Mouse (Mus musculus) embryo, embryonic 10 days (tissue): ENCODE measurements around the gene Pramel4.
"Not testable (repeated sequence)": the region's sequence is repeated elsewhere in the genome, so short reads cannot be mapped to it uniquely, and the experiment has no call there.

Experiments
- DNase-seq: peaks from one replicate; pipeline ENCODE4 v3.0.0-alpha.2; 2015; ENCODE audit warnings: low spot score

Gene Pramel4

DNA sequence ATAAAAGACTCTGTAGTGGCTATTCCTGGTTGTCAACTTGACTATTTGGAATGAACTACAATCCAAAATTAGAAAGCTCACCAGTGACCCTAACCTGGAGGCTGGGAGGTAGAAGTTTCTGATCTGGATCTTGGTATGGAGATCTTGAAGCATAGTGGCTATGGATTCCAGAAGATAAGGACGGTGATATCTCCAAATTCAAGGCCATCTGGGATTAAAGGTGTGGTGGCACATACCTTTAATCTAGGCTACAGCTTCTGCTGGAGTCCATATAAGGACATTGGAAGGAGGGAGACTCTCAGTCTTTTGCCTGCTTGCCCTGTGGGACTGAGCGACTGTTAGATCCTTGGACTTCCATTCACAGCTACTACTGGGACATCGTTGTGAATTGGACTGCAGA, at the start of gene Pramel4:
Gene Pramel4 (plus strand): TSS at position 301 of the 400 bp plus-strand sequence.
- DNase-seq = not testable (repeated sequence)

DNA sequence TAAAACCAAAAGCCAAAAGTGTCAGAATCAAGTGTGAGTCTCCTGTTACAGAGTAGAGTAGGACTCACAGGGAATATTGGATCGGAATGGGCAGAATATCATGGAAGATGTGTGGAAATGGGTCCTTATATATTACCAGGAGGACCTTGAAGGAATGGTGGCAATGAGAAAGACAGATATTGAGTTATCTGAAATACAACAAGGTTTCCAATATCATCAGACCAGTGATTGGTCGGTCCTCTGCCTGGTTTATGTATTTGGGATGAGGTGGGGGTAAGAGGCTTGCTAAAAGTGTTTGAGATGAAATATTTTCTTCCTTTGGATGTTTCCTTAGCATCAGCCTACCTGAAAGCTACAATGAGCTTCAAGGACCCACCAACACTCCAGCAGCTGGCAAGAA, 47.2 kb downstream of the Pramel4 start, which contains the start of gene Gm13102:
Gene Gm13102 (plus strand): TSS at position 301 of the 400 bp plus-strand sequence.
- DNase-seq = not testable (repeated sequence)
